ENCODE assay signal across 10 mouse cellular contexts in the genomic region with DNA sequence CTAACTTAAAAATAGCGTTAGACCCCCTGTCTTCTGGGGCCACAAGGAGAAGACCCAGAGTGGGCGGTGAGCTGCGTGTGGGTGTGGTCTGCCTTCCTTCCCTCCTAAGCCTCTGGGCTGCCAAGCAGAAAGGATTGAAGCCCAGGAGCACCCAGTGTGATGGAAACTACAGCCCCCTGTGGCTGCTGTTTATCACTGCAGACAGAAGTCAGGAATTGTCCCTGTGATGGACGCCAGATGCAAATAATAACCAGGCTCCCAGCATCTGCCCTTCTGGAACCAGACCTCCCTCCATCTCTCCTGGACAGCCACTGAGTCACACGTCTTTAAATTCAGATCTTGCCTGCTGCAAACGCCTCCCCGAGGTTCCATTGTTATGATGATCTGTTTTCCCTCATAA.
DNase-seq lines count a peak whose midpoint lies in the region; TF ChIP-seq lines count a peak whose summit lies in the region.
"Had no signal": no experiment of that assay in that cellular context is flagged by ENCODE, and none has a peak within 500 bp of the region (broad histone marks: within the 10 kb centered on the region; RNA-seq: fewer than 3 reads in every experiment).

No protein-coding gene starts in this region.

- peak; percentile 37 for TF ChIP-seq CTCF in layer of hippocampus, adult 2 months (conservative IDR thresholded peaks at IDR 0.05)
- TF ChIP-seq CTCF in brain, embryonic 14.5 days (IDR thresholded peaks at IDR 0.05; ENCODE audit: borderline replicate concordance, extremely low read depth, insufficient read depth, insufficient read length), result peak; percentile 17; the same call in 1 of the 2 replicates

- H3K27ac ChIP-seq in layer of hippocampus, adult 2 months, result no peak overlapping the region

- peak; percentile 33 for DNase-seq in embryo, embryonic 10.5 days (ENCODE audit: low spot score)
- DNase-seq in embryo, embryonic 9.5 days (ENCODE audit: extremely low spot score), result no peak
- no peak for DNase-seq in layer of hippocampus, adult 2 months (ENCODE audit: low spot score in 2 of 2)
- DNase-seq in layer of hippocampus, postnatal 10 days (ENCODE audit: low spot score in 2 of 2), result no peak
- no peak for DNase-seq in brain, embryonic 14.5 days (ENCODE audit: low read depth)
- peak; percentile 42 for DNase-seq in retina, embryonic 14.5 days (ENCODE audit: low spot score)
- DNase-seq in right cerebral cortex, postnatal 25 days, result no peak
- DNase-seq in natural killer cell, adult 2 months (ENCODE audit: low spot score in 2 of 2), result no peak
- DNase-seq: cerebellum, adult 11 months; kidney, adult 8-10 months had no signal

- TF ChIP-seq POLR2A in brain, embryonic 14.5 days (IDR thresholded peaks at IDR 0.05; ENCODE audit: borderline replicate concordance, extremely low read depth, insufficient read depth, insufficient read length, poor library complexity, severe bottlenecking), result no peak

- no peak overlapping the region for H3K4me3 ChIP-seq in layer of hippocampus, adult 2 months

Comparison
In these comparisons a context has a peak if more than half of its experiments do, and no peak if none do; other contexts are left out.
1. DNase-seq: peak in embryo, embryonic 10.5 days (single experiment) and retina, embryonic 14.5 days (single experiment); none in embryo, embryonic 9.5 days (single experiment), layer of hippocampus, adult 2 months (0 of 2), layer of hippocampus, postnatal 10 days (0 of 2), brain, embryonic 14.5 days (single experiment), right cerebral cortex, postnatal 25 days (single experiment) and natural killer cell, adult 2 months (0 of 2).